Mouse (Mus musculus): ENCODE results near the gene Gm8108. TPM values are rescaled to one million over a fixed set of nuclear protein-coding genes. Genes with fewer than 3 reads are reported as not detected.
"Not testable (repeated sequence)": the region's sequence is repeated elsewhere in the genome, so short reads cannot be mapped to it uniquely, and the experiment has no call there.

Gene Gm8108
- total RNA-seq (2022): 10 to 100 TPM in 1 of 4 experiments, 1 to 10 TPM in 3; 5.7 to 10.0 (median 8.0) TPM

DNA sequence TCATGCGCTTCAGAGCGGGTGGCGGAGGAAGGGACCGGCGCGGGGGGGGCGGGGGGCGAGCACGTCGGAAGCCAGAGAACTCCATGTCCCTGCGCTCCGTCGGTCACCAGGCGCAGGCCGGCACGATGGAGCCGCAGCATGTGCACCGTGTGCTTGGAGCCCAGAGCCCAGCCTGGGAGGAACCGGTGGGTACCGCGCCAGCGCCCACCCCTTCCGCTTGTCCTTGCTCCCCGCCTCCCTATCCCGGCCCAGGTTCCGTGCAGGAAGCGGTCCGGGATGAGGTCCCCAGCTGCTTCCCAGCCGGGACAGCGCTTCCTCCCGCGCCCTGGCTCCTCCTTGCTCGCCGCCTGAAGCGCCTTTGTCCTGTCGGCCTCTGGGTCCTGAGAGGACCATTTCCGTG, at the start of gene Gm8108:
Gene Gm8108, plus strand, starts transcription at position 101 of the 400 bp plus-strand sequence.
- not testable (repeated sequence) for DNase-seq (ENCODE audit: low spot score in 2 of 2)

DNA sequence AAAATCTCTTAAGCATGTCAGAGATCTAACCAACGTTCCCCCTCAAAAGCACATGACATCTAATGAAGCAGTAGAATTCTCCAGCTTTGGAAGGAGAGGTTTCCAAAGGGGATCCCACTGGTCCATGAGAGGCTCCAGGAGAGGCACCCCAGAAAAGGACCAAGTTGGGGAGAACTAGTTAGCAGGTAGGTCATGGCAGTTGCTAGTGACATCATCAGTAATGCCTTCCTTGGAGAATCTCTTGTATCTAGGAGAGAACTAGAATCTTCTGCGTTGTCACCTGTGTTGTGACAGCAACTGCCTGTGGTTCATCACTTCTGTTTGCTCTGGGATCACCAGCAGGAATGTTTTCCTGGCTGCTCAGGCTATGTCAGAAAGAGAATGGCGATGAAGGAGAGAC, 26.5 kb upstream of the Gm8108 start, which contains the start of gene Gm3115:
Gene Gm3115, plus strand, starts transcription at position 301 of the 400 bp plus-strand sequence.
- DNase-seq (ENCODE audit: low spot score in 2 of 2): not testable (repeated sequence)

DNA sequence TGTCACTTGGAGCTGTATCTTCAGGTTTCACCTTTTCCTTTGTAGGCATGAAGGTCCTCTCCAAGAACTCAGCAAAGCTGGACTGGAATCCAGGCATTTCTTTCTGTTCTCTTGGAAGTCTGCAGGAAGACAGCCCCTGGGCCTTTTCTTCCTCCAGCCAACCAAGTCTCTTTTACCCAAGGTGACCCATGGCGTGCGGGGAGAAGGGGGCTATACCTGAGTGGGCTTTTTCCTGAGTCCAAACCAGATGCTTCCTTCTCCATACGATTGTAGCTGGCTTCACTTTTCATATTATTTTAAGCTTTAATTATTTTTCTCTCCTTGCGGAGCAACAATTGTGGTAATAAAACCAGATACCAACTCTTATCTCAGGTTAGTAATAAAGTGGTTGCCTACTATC, 31.3 kb downstream of the Gm8108 start:
- not testable (repeated sequence) for DNase-seq (ENCODE audit: low spot score in 2 of 2)

DNA sequence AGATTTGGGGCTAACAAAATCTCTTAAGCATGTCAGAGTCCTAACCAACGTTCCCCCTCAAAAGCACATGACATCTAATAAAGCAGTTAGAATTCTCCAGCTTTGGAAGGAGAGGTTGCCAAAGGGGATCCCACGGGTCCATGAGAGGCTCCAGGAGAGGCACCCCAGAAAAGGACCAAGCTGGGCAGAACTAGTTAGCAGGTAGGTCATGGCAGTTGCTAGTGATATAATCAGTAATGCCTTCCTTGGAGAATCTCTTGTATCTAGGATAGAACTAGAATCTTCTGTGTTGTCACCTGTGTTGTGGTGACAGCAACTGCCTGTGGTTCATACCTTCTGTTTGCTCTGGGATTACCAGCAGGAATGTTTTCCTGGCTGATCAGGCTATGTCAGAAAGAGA, 54.4 kb downstream of the Gm8108 start, which contains the start of gene Gm3127:
Gene Gm3127, plus strand, starts transcription at position 301 of the 400 bp plus-strand sequence.
- not testable (repeated sequence) for DNase-seq (ENCODE audit: low spot score in 2 of 2)

DNA sequence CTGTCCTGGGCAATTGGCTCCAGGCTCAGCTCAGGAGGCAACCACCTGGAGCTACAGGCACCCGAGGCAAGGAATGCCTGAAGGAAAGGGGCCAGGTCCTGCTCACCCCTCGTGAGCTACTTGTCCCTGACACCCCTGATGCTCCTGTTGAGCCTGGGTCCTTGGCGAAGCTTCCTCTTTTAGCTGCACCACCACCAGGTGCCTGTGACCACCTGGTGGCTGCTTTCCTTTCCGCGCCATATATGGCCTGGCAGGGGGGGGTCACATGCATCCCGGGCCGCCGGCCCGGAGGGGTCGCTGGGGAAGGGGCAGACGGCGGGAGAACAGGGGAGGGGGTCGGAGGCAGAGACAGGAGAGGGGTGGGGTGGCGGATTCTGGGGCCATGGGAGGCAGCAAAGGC, 71.7 kb downstream of the Gm8108 start:
- peak in 1 of 2 experiments; percentile 1 for DNase-seq (ENCODE audit: low spot score in 2 of 2)

Other genes starting within 250 kb of the Gm8108 start
- under 1 TPM in 1 of 4 experiments, not detected in 3; 0.30 TPM for gene Gm2916, start 226.4 kb upstream of the Gm8108 start, total RNA-seq (2022)
- gene Gm3029, start 178.8 kb upstream of the Gm8108 start, total RNA-seq (2022): not detected
- under 1 TPM in 2 of 4 experiments, not detected in 2; 0.55 to 0.58 TPM for gene Gm3095, start 147.0 kb upstream of the Gm8108 start, total RNA-seq (2022)
- under 1 TPM in 1 of 4 experiments, not detected in 3; 0.24 TPM for gene Gm3099, start 112.1 kb upstream of the Gm8108 start, total RNA-seq (2022)
- gene Gm5796, start 86.6 kb upstream of the Gm8108 start, total RNA-seq (2022): 10 to 100 TPM in 1 of 4 experiments, 1 to 10 TPM in 3; 2.7 to 11.4 (median 5.3) TPM
- gene Gm3115, start 26.4 kb upstream of the Gm8108 start, total RNA-seq (2022): 1 to 10 TPM in 1 of 4 experiments, under 1 TPM in 3; 0.48 to 1.1 (median 0.62) TPM
- not detected for gene Gm3127, start 54.5 kb downstream of the Gm8108 start, total RNA-seq (2022)
- gene Gm2974, start 72.0 kb downstream of the Gm8108 start, total RNA-seq (2022): 1 to 10 TPM; 1.0 to 1.5 (median 1.1) TPM
- gene Gm3138, start 139.1 kb downstream of the Gm8108 start, total RNA-seq (2022): not detected
- not detected for gene Gm3149, start 206.8 kb downstream of the Gm8108 start, total RNA-seq (2022)
- 1 to 10 TPM in 3 of 4 experiments, under 1 TPM in 1; 0.83 to 1.7 (median 1.5) TPM for gene 2610042L04Rik, start 224.2 kb downstream of the Gm8108 start, total RNA-seq (2022)